Mouse (Mus musculus): ENCODE measurements at regions not wholly inside any gene's neighbourhood (a gene's known extent, or its start where the extent isn't known, plus 50 kb on each side); places are given as distances from the start of the nearest gene placed in this dataset.

GRCm38 (mm10) chr1:163502557-163502956, 99.1 kb upstream of the Gorab start:
- TF ChIP-seq POLR2A (IDR thresholded peaks at IDR 0.05; ENCODE audit: low read depth, low read length) (no peak), CTCF (IDR thresholded peaks at IDR 0.05; ENCODE audit: borderline replicate concordance, insufficient read depth, low read length) (no peak)
- no peak overlapping the region for H3K4me3 ChIP-seq (ENCODE audit: insufficient read depth, low read length)
- H3K4me1 ChIP-seq (ENCODE audit: control insufficient read depth, insufficient read depth, low read length): peaks cover 7% of the 10 kb centered on the region
- no peak overlapping the region for H3K27ac ChIP-seq (ENCODE audit: insufficient read depth, low read length)

DNA sequence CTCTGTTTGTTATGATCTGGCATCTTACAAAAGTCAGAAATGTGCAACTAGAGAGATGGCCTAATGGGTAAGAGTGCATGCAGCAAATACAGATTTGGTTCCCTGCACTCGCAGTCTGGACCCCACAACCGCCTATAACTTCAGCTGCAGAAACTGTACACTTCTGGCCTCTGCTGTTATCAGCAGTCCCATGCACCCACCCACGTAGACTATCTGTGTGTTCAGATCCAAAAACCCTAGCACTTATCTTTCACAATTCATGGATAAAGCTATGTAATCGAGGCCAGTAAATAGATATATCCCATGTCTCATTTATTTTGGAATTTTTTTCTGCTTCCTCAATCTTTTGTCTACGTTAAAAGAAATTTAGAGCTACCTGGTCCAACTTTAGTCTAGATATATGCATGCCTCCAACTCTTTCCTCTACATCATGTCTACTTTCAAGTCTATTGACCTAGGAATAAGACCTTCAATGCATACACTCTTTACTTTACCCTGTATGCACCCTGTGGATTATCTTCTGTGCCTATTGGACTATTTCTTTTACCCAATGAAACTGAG, 95.0 kb upstream of the Gorab start:
- Histone ChIP-seq H3K4me3 (ENCODE audit: insufficient read depth, low read length) (no peak overlapping the region), H3K4me1 (ENCODE audit: control insufficient read depth, insufficient read depth, low read length) (no peaks in the 10 kb centered on the region), H3K27ac (ENCODE audit: insufficient read depth, low read length) (no peak overlapping the region)
- no peak for TF ChIP-seq POLR2A (IDR thresholded peaks at IDR 0.05; ENCODE audit: low read depth, low read length)
- TF ChIP-seq CTCF (IDR thresholded peaks at IDR 0.05; ENCODE audit: borderline replicate concordance, insufficient read depth, low read length): no peak

GRCm38 (mm10) chr1:163496416-163496815, 92.9 kb upstream of the Gorab start:
- Histone ChIP-seq H3K27ac (ENCODE audit: insufficient read depth, low read length) (no peak overlapping the region), H3K4me1 (ENCODE audit: control insufficient read depth, insufficient read depth, low read length) (no peaks in the 10 kb centered on the region), H3K4me3 (ENCODE audit: insufficient read depth, low read length) (no peak overlapping the region)
- no peak for TF ChIP-seq CTCF (IDR thresholded peaks at IDR 0.05; ENCODE audit: borderline replicate concordance, insufficient read depth, low read length)
- no peak for TF ChIP-seq POLR2A (IDR thresholded peaks at IDR 0.05; ENCODE audit: low read depth, low read length)

- no peak overlapping the region for H3K4me3 ChIP-seq (ENCODE audit: insufficient read depth, low read length)
- no peak overlapping the region for H3K27ac ChIP-seq (ENCODE audit: insufficient read depth, low read length)
- TF ChIP-seq POLR2A (IDR thresholded peaks at IDR 0.05; ENCODE audit: low read depth, low read length): no peak
- TF ChIP-seq CTCF (IDR thresholded peaks at IDR 0.05; ENCODE audit: borderline replicate concordance, insufficient read depth, low read length): no peak
- no peaks in the 10 kb centered on the region for H3K4me1 ChIP-seq (ENCODE audit: control insufficient read depth, insufficient read depth, low read length)
Observed at GRCm38 (mm10) chr1:163488532-163488931, 85.1 kb upstream of the Gorab start.

- no peak overlapping the region for H3K4me3 ChIP-seq (ENCODE audit: insufficient read depth, low read length)
- no peak for TF ChIP-seq CTCF (IDR thresholded peaks at IDR 0.05; ENCODE audit: borderline replicate concordance, insufficient read depth, low read length)
- no peak for TF ChIP-seq POLR2A (IDR thresholded peaks at IDR 0.05; ENCODE audit: low read depth, low read length)
- no peak overlapping the region for H3K27ac ChIP-seq (ENCODE audit: insufficient read depth, low read length)
- no peaks in the 10 kb centered on the region for H3K4me1 ChIP-seq (ENCODE audit: control insufficient read depth, insufficient read depth, low read length)
Observed at GRCm38 (mm10) chr1:163488109-163488508, 84.6 kb upstream of the Gorab start.

GRCm38 (mm10) chr1:163483098-163483497, 79.6 kb upstream of the Gorab start:
- Histone ChIP-seq H3K4me1 (ENCODE audit: control insufficient read depth, insufficient read depth, low read length) (no peaks in the 10 kb centered on the region), H3K27ac (ENCODE audit: insufficient read depth, low read length) (no peak overlapping the region), H3K4me3 (ENCODE audit: insufficient read depth, low read length) (no peak overlapping the region)
- TF ChIP-seq POLR2A (IDR thresholded peaks at IDR 0.05; ENCODE audit: low read depth, low read length): no peak
- TF ChIP-seq CTCF (IDR thresholded peaks at IDR 0.05; ENCODE audit: borderline replicate concordance, insufficient read depth, low read length): no peak

- Histone ChIP-seq H3K4me3 (ENCODE audit: insufficient read depth, low read length) (no peak overlapping the region), H3K4me1 (ENCODE audit: control insufficient read depth, insufficient read depth, low read length) (no peaks in the 10 kb centered on the region), H3K27ac (ENCODE audit: insufficient read depth, low read length) (peak overlapping the region; percentile 40; the same call in 1 of the 2 replicates)
- TF ChIP-seq CTCF (IDR thresholded peaks at IDR 0.05; ENCODE audit: borderline replicate concordance, insufficient read depth, low read length) (no peak), POLR2A (IDR thresholded peaks at IDR 0.05; ENCODE audit: low read depth, low read length) (no peak)
Observed at GRCm38 (mm10) chr1:163477478-163478167, 74.2 kb upstream of the Gorab start.

GRCm38 (mm10) chr1:163461194-163461593, 57.7 kb upstream of the Gorab start:
- H3K4me3 ChIP-seq (ENCODE audit: insufficient read depth, low read length): no peak overlapping the region
- H3K27ac ChIP-seq (ENCODE audit: insufficient read depth, low read length): no peak overlapping the region
- TF ChIP-seq POLR2A (IDR thresholded peaks at IDR 0.05; ENCODE audit: low read depth, low read length) (no peak), CTCF (IDR thresholded peaks at IDR 0.05; ENCODE audit: borderline replicate concordance, insufficient read depth, low read length) (no peak)
- H3K4me1 ChIP-seq (ENCODE audit: control insufficient read depth, insufficient read depth, low read length): no peaks in the 10 kb centered on the region

DNA sequence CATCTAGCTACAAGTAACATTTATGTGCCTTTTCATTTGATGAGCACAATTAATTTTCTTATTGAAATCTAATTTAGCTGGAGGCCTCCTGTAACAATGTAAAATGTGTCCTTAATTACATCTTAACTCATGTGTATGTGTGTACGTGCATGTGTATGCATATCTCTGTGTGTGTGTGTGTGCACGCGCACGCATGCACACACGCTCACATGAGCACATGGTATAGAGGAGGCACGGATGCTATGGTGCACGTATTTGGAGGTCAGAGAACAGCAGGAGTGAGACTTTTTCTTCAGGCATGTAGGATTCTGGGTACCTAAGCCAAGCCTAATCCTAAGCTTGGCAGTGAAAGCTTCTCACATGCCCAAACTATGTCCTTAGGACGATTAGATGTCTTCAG, 52.9 kb upstream of the Gorab start:
- H3K4me3 ChIP-seq (ENCODE audit: insufficient read depth, low read length): no peak overlapping the region
- TF ChIP-seq POLR2A (IDR thresholded peaks at IDR 0.05; ENCODE audit: low read depth, low read length) (no peak), CTCF (IDR thresholded peaks at IDR 0.05; ENCODE audit: borderline replicate concordance, insufficient read depth, low read length) (no peak)
- H3K4me1 ChIP-seq (ENCODE audit: control insufficient read depth, insufficient read depth, low read length): no peaks in the 10 kb centered on the region
- no peak overlapping the region for H3K27ac ChIP-seq (ENCODE audit: insufficient read depth, low read length)
